Mouse (Mus musculus): ENCODE measurements at regions not wholly inside any gene's neighbourhood (a gene's known extent, or its start where the extent isn't known, plus 50 kb on each side); places are given as distances from the start of the nearest gene placed in this dataset.

- H3K9me3 ChIP-seq = no peaks in the 10 kb centered on the region
- no peak overlapping the region for H3K4me2 ChIP-seq
- 24% methylated on average over 4 of the region's 4 CpGs for WGBS
- no peak overlapping the region for H3K9ac ChIP-seq
- ATAC-seq (ENCODE audit: insufficient number of reproducible peaks, low FRiP score, low TSS enrichment, low read depth) = no peak
- H3K27ac ChIP-seq = no peak overlapping the region
- H3K4me3 ChIP-seq = no peak overlapping the region
- peaks cover 2% of the 10 kb centered on the region; the same call in 1 of the 2 replicates for H3K4me1 ChIP-seq
- H3K27me3 ChIP-seq = no peaks in the 10 kb centered on the region
- no peaks in the 10 kb centered on the region for H3K36me3 ChIP-seq
These were observed 2157.1 kb downstream of the 4930444P10Rik start for GRCm38 (mm10) chr1:13935938-13936491.

DNA sequence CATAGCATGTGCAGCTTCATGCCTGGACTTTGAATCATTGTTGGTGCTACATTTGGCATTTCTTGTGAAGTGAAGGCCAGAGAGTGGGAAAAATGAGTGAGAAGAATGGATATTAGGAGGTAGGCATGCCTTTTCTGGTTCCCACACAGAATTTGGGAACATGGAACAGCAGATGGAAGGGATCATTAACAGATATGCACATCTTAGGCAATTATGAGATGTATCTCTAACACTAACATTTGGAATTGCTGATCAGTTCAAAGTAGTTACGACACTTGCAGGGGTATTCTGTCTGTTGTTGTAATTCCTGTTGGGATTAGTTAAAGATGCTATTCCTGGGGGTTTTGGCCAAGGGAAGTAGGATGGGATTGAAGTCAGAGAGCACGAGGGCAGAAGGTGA, 2164.4 kb downstream of the 4930444P10Rik start:
- WGBS = 76% methylated on average over 2 of the region's 2 CpGs
- Histone ChIP-seq H3K27ac (no peak overlapping the region), H3K27me3 (no peaks in the 10 kb centered on the region), H3K4me1 (no peaks in the 10 kb centered on the region), H3K4me3 (no peak overlapping the region), H3K36me3 (no peaks in the 10 kb centered on the region), H3K9ac (no peak overlapping the region), H3K9me3 (no peaks in the 10 kb centered on the region), H3K4me2 (no peak overlapping the region)
- ATAC-seq (ENCODE audit: insufficient number of reproducible peaks, low FRiP score, low TSS enrichment, low read depth) = no peak

GRCm38 (mm10) chr1:13927964-13928363, 2165.2 kb downstream of the 4930444P10Rik start:
- no peak overlapping the region for H3K4me3 ChIP-seq
- no peaks in the 10 kb centered on the region for H3K27me3 ChIP-seq
- 21% methylated on average over 2 of the region's 2 CpGs for WGBS
- H3K9me3 ChIP-seq = no peaks in the 10 kb centered on the region
- H3K4me1 ChIP-seq = no peaks in the 10 kb centered on the region
- H3K36me3 ChIP-seq = no peaks in the 10 kb centered on the region
- no peak overlapping the region for H3K4me2 ChIP-seq
- H3K27ac ChIP-seq = no peak overlapping the region
- no peak overlapping the region for H3K9ac ChIP-seq
- no peak for ATAC-seq (ENCODE audit: insufficient number of reproducible peaks, low FRiP score, low TSS enrichment, low read depth)

- H3K27ac ChIP-seq = no peak overlapping the region
- no peaks in the 10 kb centered on the region for H3K36me3 ChIP-seq
- no peaks in the 10 kb centered on the region for H3K9me3 ChIP-seq
- 80% methylated on average over 2 of the region's 2 CpGs for WGBS
- H3K9ac ChIP-seq = no peak overlapping the region
- no peak overlapping the region for H3K4me2 ChIP-seq
- no peaks in the 10 kb centered on the region for H3K4me1 ChIP-seq
- H3K27me3 ChIP-seq = no peaks in the 10 kb centered on the region
- H3K4me3 ChIP-seq = no peak overlapping the region
- no peak for ATAC-seq (ENCODE audit: insufficient number of reproducible peaks, low FRiP score, low TSS enrichment, low read depth)
These were observed 2167.1 kb downstream of the 4930444P10Rik start for GRCm38 (mm10) chr1:13925994-13926393.

DNA sequence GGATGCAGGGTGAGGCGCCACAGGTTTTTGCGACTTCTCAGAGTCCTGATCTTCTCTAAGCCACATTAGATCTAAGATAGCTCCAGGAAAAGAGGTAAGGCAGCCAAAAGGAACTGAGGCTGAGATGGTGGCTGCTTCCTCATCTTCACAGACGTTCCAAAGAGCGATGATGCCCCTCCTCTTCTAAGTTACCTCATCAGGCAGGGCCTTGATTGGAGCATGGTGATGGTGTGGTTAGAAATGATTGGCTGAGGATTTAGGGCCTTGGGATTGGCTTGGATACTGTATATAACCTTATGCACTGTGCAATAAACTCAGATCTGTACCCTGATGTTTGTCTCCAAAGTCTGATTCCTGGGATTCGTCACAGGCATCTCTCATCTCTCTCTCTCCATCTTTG, 2177.9 kb downstream of the 4930444P10Rik start:
- Histone ChIP-seq H3K27ac (no peak overlapping the region), H3K27me3 (no peaks in the 10 kb centered on the region), H3K36me3 (no peaks in the 10 kb centered on the region), H3K9me3 (no peaks in the 10 kb centered on the region), H3K4me2 (no peak overlapping the region), H3K4me1 (no peaks in the 10 kb centered on the region), H3K4me3 (no peak overlapping the region), H3K9ac (no peak overlapping the region)
- WGBS = 86% methylated on average over 5 of the region's 5 CpGs
- ATAC-seq (ENCODE audit: insufficient number of reproducible peaks, low FRiP score, low TSS enrichment, low read depth) = no peak

GRCm38 (mm10) chr1:13879126-13879525, 2214.0 kb downstream of the 4930444P10Rik start:
- no peak for ATAC-seq (ENCODE audit: insufficient number of reproducible peaks, low FRiP score, low TSS enrichment, low read depth)
- no peaks in the 10 kb centered on the region for H3K4me1 ChIP-seq
- H3K27ac ChIP-seq = no peak overlapping the region
- H3K9me3 ChIP-seq = no peaks in the 10 kb centered on the region
- no peak overlapping the region for H3K9ac ChIP-seq
- WGBS = 88% methylated on average over 2 of the region's 2 CpGs
- H3K27me3 ChIP-seq = no peaks in the 10 kb centered on the region
- no peaks in the 10 kb centered on the region for H3K36me3 ChIP-seq
- H3K4me3 ChIP-seq = no peak overlapping the region
- no peak overlapping the region for H3K4me2 ChIP-seq

DNA sequence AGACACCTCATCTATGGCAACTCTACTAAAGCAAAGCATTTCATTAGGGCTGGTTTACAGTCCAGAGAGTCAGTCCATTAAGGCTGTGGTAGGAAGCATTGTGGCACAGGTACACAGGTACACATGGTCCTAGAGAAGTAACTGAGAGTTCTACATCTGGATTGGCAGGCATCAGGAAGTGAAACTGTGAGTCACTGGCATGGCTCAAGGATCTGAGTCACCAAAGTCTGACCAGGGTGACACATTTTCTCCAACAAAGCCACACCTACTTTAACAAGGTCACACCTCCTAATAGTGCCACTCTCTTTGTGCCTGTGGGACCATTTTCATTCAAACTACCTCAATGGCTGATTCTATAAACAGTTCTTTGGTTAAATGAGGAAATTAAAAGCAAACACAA, 2219.2 kb downstream of the 4930444P10Rik start:
- Histone ChIP-seq H3K36me3 (no peaks in the 10 kb centered on the region), H3K4me2 (no peak overlapping the region), H3K4me1 (no peaks in the 10 kb centered on the region), H3K9ac (no peak overlapping the region), H3K9me3 (no peaks in the 10 kb centered on the region), H3K27me3 (no peaks in the 10 kb centered on the region), H3K27ac (no peak overlapping the region), H3K4me3 (no peak overlapping the region)
- no peak for ATAC-seq (ENCODE audit: insufficient number of reproducible peaks, low FRiP score, low TSS enrichment, low read depth)

GRCm38 (mm10) chr1:13872536-13872935, 2220.6 kb downstream of the 4930444P10Rik start:
- no peak overlapping the region for H3K4me3 ChIP-seq
- H3K27me3 ChIP-seq = no peaks in the 10 kb centered on the region
- H3K4me2 ChIP-seq = no peak overlapping the region
- no peak overlapping the region for H3K9ac ChIP-seq
- H3K27ac ChIP-seq = no peak overlapping the region
- H3K9me3 ChIP-seq = no peaks in the 10 kb centered on the region
- no peak for ATAC-seq (ENCODE audit: insufficient number of reproducible peaks, low FRiP score, low TSS enrichment, low read depth)
- no peaks in the 10 kb centered on the region for H3K4me1 ChIP-seq
- no peaks in the 10 kb centered on the region for H3K36me3 ChIP-seq

GRCm38 (mm10) chr1:13870631-13871286, 2222.4 kb downstream of the 4930444P10Rik start:
- Histone ChIP-seq H3K36me3 (no peaks in the 10 kb centered on the region), H3K4me2 (no peak overlapping the region), H3K27me3 (no peaks in the 10 kb centered on the region), H3K4me1 (no peaks in the 10 kb centered on the region), H3K9ac (no peak overlapping the region), H3K4me3 (no peak overlapping the region), H3K9me3 (no peaks in the 10 kb centered on the region), H3K27ac (no peak overlapping the region)
- ATAC-seq (ENCODE audit: insufficient number of reproducible peaks, low FRiP score, low TSS enrichment, low read depth) = no peak
- WGBS = 79% methylated on average over 3 of the region's 3 CpGs

GRCm38 (mm10) chr1:13865713-13866112, 2227.4 kb downstream of the 4930444P10Rik start:
- ATAC-seq (ENCODE audit: insufficient number of reproducible peaks, low FRiP score, low TSS enrichment, low read depth) = no peak
- Histone ChIP-seq H3K4me3 (no peak overlapping the region), H3K4me1 (peaks cover 9% of the 10 kb centered on the region; the same call in 1 of the 2 replicates), H3K9ac (no peak overlapping the region), H3K36me3 (no peaks in the 10 kb centered on the region), H3K9me3 (no peaks in the 10 kb centered on the region), H3K4me2 (no peak overlapping the region), H3K27me3 (no peaks in the 10 kb centered on the region), H3K27ac (no peak overlapping the region)

DNA sequence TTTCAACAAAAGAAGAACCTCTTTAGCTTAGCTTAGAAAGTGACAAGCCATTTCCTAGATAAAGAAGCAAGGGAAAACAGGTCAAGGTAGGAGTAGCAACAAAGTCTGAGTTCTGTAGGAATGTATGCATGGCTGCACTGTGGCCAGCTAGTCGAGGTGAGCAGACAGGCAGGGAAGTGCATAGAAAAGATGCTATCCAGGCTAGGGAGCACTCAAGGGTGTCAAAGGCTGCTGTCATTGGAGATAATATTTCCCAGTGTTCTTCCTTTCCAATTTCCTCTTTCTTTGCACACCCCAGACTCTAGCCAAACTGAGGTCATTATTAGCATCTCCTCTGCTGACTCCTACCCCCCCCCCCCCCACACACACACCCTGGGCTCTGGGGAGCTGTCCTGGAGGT, 2229.4 kb downstream of the 4930444P10Rik start:
- no peak for ATAC-seq (ENCODE audit: insufficient number of reproducible peaks, low FRiP score, low TSS enrichment, low read depth)
- H3K27me3 ChIP-seq = no peaks in the 10 kb centered on the region
- no peak overlapping the region for H3K4me3 ChIP-seq
- WGBS = 45% methylated on average over 1 of the region's 1 CpGs
- H3K9me3 ChIP-seq = no peaks in the 10 kb centered on the region
- no peak overlapping the region for H3K4me2 ChIP-seq
- no peak overlapping the region for H3K27ac ChIP-seq
- no peaks in the 10 kb centered on the region for H3K36me3 ChIP-seq
- peaks cover 15% of the 10 kb centered on the region for H3K4me1 ChIP-seq
- no peak overlapping the region for H3K9ac ChIP-seq

DNA sequence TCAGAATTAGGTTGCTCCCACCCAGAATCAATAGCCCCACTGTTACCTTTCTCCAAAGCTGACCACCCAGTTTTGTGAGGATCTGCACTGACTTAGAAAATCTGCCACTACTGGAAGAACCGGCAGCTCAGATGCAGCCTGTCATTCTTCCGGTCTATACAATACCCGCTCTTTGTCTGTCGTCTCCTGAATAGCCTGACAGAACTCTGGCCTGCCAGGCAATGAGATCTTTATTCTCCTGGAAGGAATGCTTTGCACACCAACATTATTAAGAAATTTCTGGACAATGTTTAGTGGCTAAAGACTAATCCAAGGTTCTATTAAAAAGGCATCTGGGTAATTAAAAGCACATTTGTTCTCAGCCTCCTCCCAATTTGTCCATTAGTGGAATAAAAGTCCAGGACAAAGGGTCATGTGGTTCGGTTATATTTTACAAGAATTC, 2232.0 kb downstream of the 4930444P10Rik start:
- no peak for ATAC-seq (ENCODE audit: insufficient number of reproducible peaks, low FRiP score, low TSS enrichment, low read depth)
- peaks cover 15% of the 10 kb centered on the region for H3K4me1 ChIP-seq
- H3K4me2 ChIP-seq = no peak overlapping the region

GRCm38 (mm10) chr1:13860469-13860868, 2232.7 kb downstream of the 4930444P10Rik start:
- no peak for ATAC-seq (ENCODE audit: insufficient number of reproducible peaks, low FRiP score, low TSS enrichment, low read depth)
- no peak overlapping the region for H3K27ac ChIP-seq
- 46% methylated on average over 3 of the region's 3 CpGs for WGBS
- H3K27me3 ChIP-seq = no peaks in the 10 kb centered on the region
- H3K4me3 ChIP-seq = no peak overlapping the region
- no peaks in the 10 kb centered on the region for H3K36me3 ChIP-seq
- H3K9me3 ChIP-seq = no peaks in the 10 kb centered on the region
- peaks cover 15% of the 10 kb centered on the region for H3K4me1 ChIP-seq
- no peak overlapping the region for H3K9ac ChIP-seq
- H3K4me2 ChIP-seq = no peak overlapping the region

More for the DNA sequence above, 2232.0 kb downstream of the 4930444P10Rik start:
- H3K27me3 ChIP-seq = no peaks in the 10 kb centered on the region
- no peak overlapping the region for H3K4me3 ChIP-seq
- no peaks in the 10 kb centered on the region for H3K36me3 ChIP-seq
- no peak overlapping the region for H3K9ac ChIP-seq
- 21% methylated on average over 5 of the region's 5 CpGs for WGBS
- no peaks in the 10 kb centered on the region for H3K9me3 ChIP-seq
- no peak overlapping the region for H3K27ac ChIP-seq

Measured in limb, embryonic 15.5 days (tissue).